Mouse (Mus musculus) neural tube, embryonic 12.5 days (tissue): ENCODE data around the gene Gtf2f1. TPM values are rescaled to one million over a fixed set of nuclear protein-coding genes. Genes with fewer than 3 reads are reported as not detected.

Experiments
- ATAC-seq: fragments of 200-750 bp; cut with Nextera tagmentation; 2 replicates; pipeline ENCODE4 v1.8.0; 2017; ENCODE audit warnings: low read depth, mild to moderate bottlenecking, moderate TSS enrichment, moderate library complexity; ENCODE audit not compliant: low FRiP score
- H3K27ac ChIP-seq: fragments of 300-500 bp; sonication (generic); 2 replicates; pipeline ENCODE4 v1.5.1; 2016
- H3K27me3 ChIP-seq: fragments of 300-500 bp; sonication (generic); replicated peaks from 2 replicates; pipeline ENCODE4 v1.6.1; 2016; ENCODE audit warnings: mild to moderate bottlenecking
- H3K36me3 ChIP-seq: fragments of 300-500 bp; sonication (generic); 2 replicates; pipeline ENCODE4 v1.6.1; 2016; ENCODE audit warnings: mild to moderate bottlenecking
- H3K4me1 ChIP-seq: fragments of 300-500 bp; sonication (generic); 2 replicates; pipeline ENCODE4 v1.6.1; 2016
- H3K4me2 ChIP-seq: fragments of 300-500 bp; sonication (generic); replicated peaks from 2 replicates; pipeline ENCODE4 v1.6.1; 2016; ENCODE audit warnings: mild to moderate bottlenecking
- H3K4me3 ChIP-seq: fragments of 300-500 bp; sonication (generic); 2 replicates; pipeline ENCODE4 v1.5.1; 2016
- H3K9ac ChIP-seq: fragments of 300-500 bp; sonication (generic); 2 replicates; pipeline ENCODE4 v1.6.1; 2016; ENCODE audit warnings: mild to moderate bottlenecking
- H3K9me3 ChIP-seq: fragments of 300-500 bp; sonication (generic); 2 replicates; pipeline ENCODE4 v1.6.1; 2016; ENCODE audit warnings: mild to moderate bottlenecking
- WGBS: fragments of 180-500 bp; shearing (Covaris S2); methylation state at CpG from one replicate; pipeline ENCODE4 v1.1.7; 2016; 5-methylcytosine and 5-hydroxymethylcytosine counted together
- polyA plus RNA-seq: library from polyadenylated mRNA; unstranded; fragments of >200 nt; fragmentation: Nextera tagmentation; extraction: Ambion mirVana; gene quantifications from 2 replicates; pipeline ENCODE4 v1.2.1, GENCODE M21; 2016

Gene Gtf2f1
- polyA plus RNA-seq, 1 experiment from 2014 or later: 76.7 TPM

- Histone ChIP-seq H3K9me3 (no peaks in the 10 kb centered on the region), H3K4me1 (peaks cover 18% of the 10 kb centered on the region), H3K27ac (peak overlapping the region; percentile 54; the same call in 1 of the 2 replicates), H3K9ac (peak overlapping the region; percentile 99), H3K4me2 (peak overlapping the region; percentile 62), H3K27me3 (no peaks in the 10 kb centered on the region), H3K36me3 (peaks cover 22% of the 10 kb centered on the region), H3K4me3 (peak overlapping the region; percentile 92)
- ATAC-seq: peak; percentile 99
- under 1% methylated on average over 38 of the region's 38 CpGs for WGBS
Observed at GRCm38 (mm10) chr17:57031661-57032420, 20.8 kb upstream of the Gtf2f1 start.

- ATAC-seq: peak; percentile 1; the same call in 1 of the 2 replicates
Observed at GRCm38 (mm10) chr17:57030931-57031660, 20.0 kb upstream of the Gtf2f1 start, which contains the start of gene Khsrp. Gene Khsrp, minus strand, starts transcription at chr17:57031522.

GRCm38 (mm10) chr17:57029691-57030090 lies 18.6 kb upstream of the Gtf2f1 start:
- Histone ChIP-seq H3K4me2 (peak overlapping the region; percentile 95), H3K27ac (no peak overlapping the region), H3K9ac (peak overlapping the region; percentile 99), H3K4me3 (peak overlapping the region; percentile 92), H3K27me3 (no peaks in the 10 kb centered on the region), H3K9me3 (no peaks in the 10 kb centered on the region), H3K36me3 (peaks cover 43% of the 10 kb centered on the region), H3K4me1 (peaks cover 18% of the 10 kb centered on the region)
- 40% methylated on average over 8 of the region's 8 CpGs for WGBS
- ATAC-seq: no peak

More at GRCm38 (mm10) chr17:57030931-57031660, 20.0 kb upstream of the Gtf2f1 start, which contains the start of gene Khsrp:
- WGBS: under 1% methylated on average over 81 of the region's 99 CpGs
- Histone ChIP-seq H3K27ac (peak within 1 kb of the TSS; percentile 93), H3K27me3 (no peaks in the 10 kb centered on the region), H3K4me3 (peak within 1 kb of the TSS; percentile 92), H3K4me1 (peaks cover 18% of the 10 kb centered on the region), H3K4me2 (peak within 1 kb of the TSS; percentile 95), H3K9me3 (no peaks in the 10 kb centered on the region), H3K9ac (peak within 1 kb of the TSS; percentile 99), H3K36me3 (peaks cover 29% of the 10 kb centered on the region)

DNA sequence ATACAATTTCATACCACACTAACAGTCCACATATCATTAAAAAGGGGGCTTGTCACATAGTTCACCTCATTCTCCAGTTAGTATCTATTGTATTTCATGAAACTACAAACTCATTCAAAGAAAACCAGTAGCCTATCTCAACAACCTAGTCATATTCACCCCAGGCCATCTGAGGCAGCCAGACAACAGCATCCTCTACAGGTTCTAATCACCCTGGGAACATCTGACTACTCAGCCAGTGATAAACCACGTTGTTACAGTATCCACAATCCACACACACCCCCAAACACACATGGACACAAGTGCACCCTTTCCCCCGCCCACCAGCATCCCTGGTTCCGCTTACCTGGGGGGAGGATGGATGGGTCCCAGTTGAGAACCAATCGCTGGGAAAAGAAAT lies 16.4 kb upstream of the Gtf2f1 start:
- ATAC-seq: no peak
- no peak overlapping the region for H3K4me2 ChIP-seq
- no peaks in the 10 kb centered on the region for H3K9me3 ChIP-seq
- H3K4me3 ChIP-seq: no peak overlapping the region
- H3K27me3 ChIP-seq: no peaks in the 10 kb centered on the region
- H3K36me3 ChIP-seq: peaks cover 66% of the 10 kb centered on the region
- no peak overlapping the region for H3K27ac ChIP-seq
- H3K9ac ChIP-seq: no peak overlapping the region
- H3K4me1 ChIP-seq: peaks cover 18% of the 10 kb centered on the region
- 91% methylated on average over 4 of the region's 4 CpGs for WGBS

DNA sequence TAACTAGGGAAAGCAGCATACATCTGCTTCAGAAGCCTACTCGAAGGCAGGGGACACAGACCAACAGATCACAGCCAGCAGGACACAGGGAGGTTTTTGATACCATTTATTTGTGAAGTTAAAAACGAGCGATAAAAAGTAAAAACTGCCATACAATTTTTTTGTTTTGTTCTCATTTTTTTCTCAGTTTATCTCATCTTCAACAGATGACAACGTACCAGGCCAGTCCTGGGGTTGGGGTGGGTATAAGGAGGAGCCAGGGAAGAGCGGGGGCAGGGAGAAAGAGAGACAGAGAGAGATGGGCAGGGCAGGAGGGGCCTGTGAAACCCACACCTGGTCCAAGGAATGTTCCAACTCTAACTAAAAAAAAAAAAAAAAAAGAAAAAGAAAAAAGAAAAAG lies 9.9 kb upstream of the Gtf2f1 start:
- no peak overlapping the region for H3K4me3 ChIP-seq
- H3K9me3 ChIP-seq: no peaks in the 10 kb centered on the region
- no peak overlapping the region for H3K27ac ChIP-seq
- no peak overlapping the region for H3K4me2 ChIP-seq
- ATAC-seq: no peak
- no peak overlapping the region for H3K9ac ChIP-seq
- H3K4me1 ChIP-seq: no peaks in the 10 kb centered on the region
- 92% methylated on average over 5 of the region's 5 CpGs for WGBS
- peaks cover 57% of the 10 kb centered on the region for H3K36me3 ChIP-seq
- H3K27me3 ChIP-seq: no peaks in the 10 kb centered on the region

DNA sequence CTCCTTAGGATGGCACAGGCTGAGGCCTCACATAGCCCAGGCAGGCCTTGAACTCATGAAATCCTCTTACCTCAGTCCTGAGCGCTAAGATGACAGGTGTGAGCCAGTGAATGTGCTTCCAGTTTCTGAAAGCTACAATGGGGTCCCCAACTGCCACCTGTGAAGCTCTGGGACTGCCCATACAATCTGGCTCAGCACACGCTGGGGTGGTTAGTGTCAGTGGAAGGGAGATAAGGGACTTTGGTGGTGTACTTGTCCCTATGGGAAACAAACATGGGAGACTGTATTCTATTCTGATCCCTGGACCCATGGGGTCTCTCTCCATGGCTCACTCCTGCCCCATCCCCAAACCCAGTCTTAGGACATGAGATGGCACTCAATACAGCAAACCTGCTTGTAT lies 8.6 kb upstream of the Gtf2f1 start:
- H3K9me3 ChIP-seq: no peaks in the 10 kb centered on the region
- H3K4me3 ChIP-seq: no peak overlapping the region
- H3K4me2 ChIP-seq: no peak overlapping the region
- no peak overlapping the region for H3K27ac ChIP-seq
- no peaks in the 10 kb centered on the region for H3K27me3 ChIP-seq
- WGBS: 90% methylated on average over 2 of the region's 2 CpGs
- no peak overlapping the region for H3K9ac ChIP-seq
- peaks cover 44% of the 10 kb centered on the region for H3K36me3 ChIP-seq
- no peak for ATAC-seq
- no peaks in the 10 kb centered on the region for H3K4me1 ChIP-seq

- H3K36me3 ChIP-seq: peaks cover 10% of the 10 kb centered on the region
- H3K27ac ChIP-seq: no peak overlapping the region
- H3K4me3 ChIP-seq: peak overlapping the region; percentile 63
- H3K4me2 ChIP-seq: peak overlapping the region; percentile 81
- H3K9ac ChIP-seq: 0 out of 2 replicates have a peak overlapping the region, but pooled peaks have one; percentile 69
- no peaks in the 10 kb centered on the region for H3K27me3 ChIP-seq
- peak; percentile 0; the same call in 1 of the 2 replicates for ATAC-seq
- H3K9me3 ChIP-seq: no peaks in the 10 kb centered on the region
- WGBS: 70% methylated on average over 13 of the region's 13 CpGs
- H3K4me1 ChIP-seq: peaks cover 17% of the 10 kb centered on the region
Observed at GRCm38 (mm10) chr17:57012245-57012795, 1.2 kb upstream of the Gtf2f1 start.

DNA sequence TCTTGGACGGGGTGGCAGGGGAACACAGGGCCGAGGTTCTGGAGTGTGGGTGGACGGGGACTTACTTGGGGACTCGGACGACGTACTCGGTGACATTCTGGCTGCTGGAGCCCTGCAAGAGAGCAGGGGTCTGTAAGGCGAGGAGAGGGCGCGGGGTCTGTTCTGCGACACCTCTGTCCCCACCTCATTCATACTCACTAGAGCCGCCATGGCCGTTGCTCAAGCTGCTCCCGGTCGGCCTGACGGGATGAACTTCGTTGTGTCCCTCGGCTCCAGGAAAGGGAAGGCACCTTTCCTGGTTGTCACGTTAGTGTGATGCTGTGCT lies 215 bp downstream of the Gtf2f1 start:
- Histone ChIP-seq H3K9ac (peak overlapping the region; percentile 68), H3K27me3 (no peaks in the 10 kb centered on the region), H3K27ac (peak overlapping the region; percentile 3; the same call in 1 of the 2 replicates), H3K9me3 (no peaks in the 10 kb centered on the region), H3K36me3 (peaks cover 24% of the 10 kb centered on the region), H3K4me3 (peak overlapping the region; percentile 61), H3K4me1 (peaks cover 17% of the 10 kb centered on the region), H3K4me2 (peak overlapping the region; percentile 89)
- WGBS: under 1% methylated on average over 19 of the region's 19 CpGs
- ATAC-seq: peak; percentile 55

DNA sequence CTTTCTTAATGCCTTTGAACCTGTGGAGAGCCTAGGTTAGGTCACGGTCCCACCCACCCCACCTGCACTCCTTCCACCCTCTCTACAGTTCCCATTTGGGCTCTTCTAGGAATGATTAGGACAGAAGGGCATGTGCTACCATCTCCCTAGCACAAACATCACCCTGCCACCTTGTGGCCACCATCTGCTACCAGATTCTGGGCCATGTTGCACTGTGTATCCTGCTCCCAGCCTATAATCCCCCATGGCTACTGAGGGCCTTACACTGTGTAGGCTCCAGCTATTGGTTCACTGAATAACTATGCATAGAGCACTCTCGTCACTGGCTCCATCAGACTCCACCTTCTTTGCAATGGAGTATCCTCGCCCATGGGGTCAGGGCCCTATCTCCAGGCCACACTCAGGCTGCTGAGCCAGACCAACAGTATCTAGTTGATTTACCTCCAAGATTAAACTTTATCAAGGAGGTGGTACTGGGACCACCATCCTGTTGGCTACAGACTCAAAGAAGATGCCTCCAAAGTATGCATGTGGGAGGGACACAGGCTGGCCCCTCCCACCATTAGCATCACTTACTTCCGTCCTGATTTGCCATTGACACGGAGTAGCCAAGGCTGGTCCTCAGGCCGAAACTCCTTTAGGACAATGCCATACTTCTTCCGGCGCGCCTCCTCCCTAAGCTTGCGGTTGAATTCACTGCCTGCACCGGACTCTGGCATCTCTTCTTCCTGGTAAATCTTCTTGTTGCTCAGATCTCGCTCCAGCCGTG lies 3.8 kb downstream of the Gtf2f1 start:
- no peak overlapping the region for H3K4me2 ChIP-seq
- peaks cover 57% of the 10 kb centered on the region for H3K36me3 ChIP-seq
- no peaks in the 10 kb centered on the region for H3K9me3 ChIP-seq
- no peaks in the 10 kb centered on the region for H3K27me3 ChIP-seq
- no peak overlapping the region for H3K9ac ChIP-seq
- peaks cover 15% of the 10 kb centered on the region for H3K4me1 ChIP-seq
- WGBS: 95% methylated on average over 13 of the region's 13 CpGs
- ATAC-seq: no peak
- no peak overlapping the region for H3K4me3 ChIP-seq
- no peak overlapping the region for H3K27ac ChIP-seq

DNA sequence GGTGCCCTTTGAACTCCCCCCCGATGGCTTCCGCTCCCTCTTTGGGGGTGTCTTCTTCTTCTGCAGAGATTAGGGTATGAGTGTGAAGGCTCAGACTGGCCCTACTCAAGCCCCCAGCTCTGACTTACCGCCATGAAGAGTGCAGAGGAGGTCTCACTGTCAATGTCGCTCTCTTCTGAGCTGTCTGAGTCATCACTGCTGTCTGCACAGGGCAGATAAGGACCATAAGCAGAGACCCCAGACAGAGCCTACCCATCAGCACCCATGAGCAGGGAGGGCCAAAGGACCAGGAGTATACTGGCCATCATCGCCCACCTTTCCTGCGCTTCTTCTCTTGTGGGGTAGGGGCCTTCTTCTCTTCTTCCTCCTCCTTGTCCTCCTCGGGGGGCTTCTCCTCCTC lies 7.1 kb downstream of the Gtf2f1 start:
- H3K27ac ChIP-seq: no peak overlapping the region
- ATAC-seq: no peak
- no peak overlapping the region for H3K9ac ChIP-seq
- H3K36me3 ChIP-seq: peaks cover 70% of the 10 kb centered on the region
- 95% methylated on average over 7 of the region's 7 CpGs for WGBS
- no peaks in the 10 kb centered on the region for H3K9me3 ChIP-seq
- no peaks in the 10 kb centered on the region for H3K27me3 ChIP-seq
- no peaks in the 10 kb centered on the region for H3K4me1 ChIP-seq
- no peak overlapping the region for H3K4me3 ChIP-seq
- H3K4me2 ChIP-seq: no peak overlapping the region

DNA sequence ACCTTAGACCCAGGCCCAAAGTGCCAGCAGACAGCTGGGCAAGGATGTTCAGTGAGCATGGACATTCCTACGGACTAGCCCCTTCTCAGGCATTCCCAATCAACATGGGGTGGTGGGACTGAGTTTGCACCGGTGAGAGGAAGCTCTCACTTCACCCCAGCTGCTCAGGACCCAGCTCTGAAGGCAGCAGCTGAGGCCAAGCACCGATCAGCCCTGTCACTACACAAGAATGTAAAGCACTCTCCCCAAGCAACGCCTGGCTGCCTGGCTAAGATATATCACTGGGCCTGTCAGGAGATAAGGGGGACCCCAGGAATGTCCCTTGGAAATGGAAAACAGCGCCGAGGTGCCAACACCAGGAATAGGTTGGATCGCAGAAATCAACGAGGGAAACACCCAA lies 9.9 kb downstream of the Gtf2f1 start:
- whole genome bisulfite sequencing: 74% methylated on average over 8 of the region's 8 CpGs
- no peak overlapping the region for H3K27ac ChIP-seq
- H3K9ac ChIP-seq: no peak overlapping the region
- no peaks in the 10 kb centered on the region for H3K9me3 ChIP-seq
- no peak overlapping the region for H3K4me3 ChIP-seq
- no peak for ATAC-seq
- H3K4me2 ChIP-seq: no peak overlapping the region
- H3K4me1 ChIP-seq: peaks cover 10% of the 10 kb centered on the region
- H3K36me3 ChIP-seq: peaks cover 52% of the 10 kb centered on the region
- H3K27me3 ChIP-seq: no peaks in the 10 kb centered on the region
